Mouse (Mus musculus) hindbrain, embryonic 14.5 days (tissue): ENCODE measurements at regions not wholly inside any gene's neighbourhood (a gene's known extent, or its start where the extent isn't known, plus 50 kb on each side); places are given as distances from the start of the nearest gene placed in this dataset.

Experiments
- ATAC-seq: fragments of 200-750 bp; cut with Nextera tagmentation; 2 replicates; pipeline ENCODE4 v1.8.0; 2017; ENCODE audit warnings: moderate number of reproducible peaks, mild to moderate bottlenecking, moderate TSS enrichment, moderate library complexity; ENCODE audit not compliant: low FRiP score
- DNase-seq: peaks from one replicate; pipeline ENCODE4 v3.0.0-alpha.2; 2015; ENCODE audit warnings: low spot score
- H3K27ac ChIP-seq: fragments of 300-500 bp; sonication (generic); 2 replicates; pipeline ENCODE4 v1.5.1; 2014; ENCODE audit warnings: mild to moderate bottlenecking, moderate library complexity
- H3K27me3 ChIP-seq: fragments of 300-500 bp; sonication (generic); 2 replicates; pipeline ENCODE4 v1.6.1; 2014; ENCODE audit warnings: mild to moderate bottlenecking, low read length, mixed read lengths; ENCODE audit not compliant: control insufficient read depth, insufficient read depth
- H3K36me3 ChIP-seq: fragments of 300-500 bp; sonication (generic); replicated peaks from 2 replicates; pipeline ENCODE4 v1.6.1; 2014; ENCODE audit not compliant: control insufficient read depth, insufficient read depth
- H3K4me1 ChIP-seq: fragments of 300-500 bp; sonication (generic); replicated peaks from 2 replicates; pipeline ENCODE4 v1.6.1; 2014; ENCODE audit warnings: antibody characterized with exemption, low read length, mixed read lengths; ENCODE audit not compliant: control insufficient read depth, insufficient read depth
- H3K4me2 ChIP-seq: fragments of 300-500 bp; sonication (generic); replicated peaks from 2 replicates; pipeline ENCODE4 v1.6.1; 2014; ENCODE audit warnings: mild to moderate bottlenecking, moderate library complexity
- H3K4me3 ChIP-seq: fragments of 300-500 bp; sonication (generic); replicated peaks from 2 replicates; pipeline ENCODE4 v1.5.1; 2014; ENCODE audit warnings: mild to moderate bottlenecking, low read length
- H3K9ac ChIP-seq: fragments of 300-500 bp; sonication (generic); 2 replicates; pipeline ENCODE4 v1.6.1; 2014
- H3K9me3 ChIP-seq: fragments of 300-500 bp; sonication (generic); 2 replicates; pipeline ENCODE4 v1.6.1; 2016; ENCODE audit warnings: low read length; ENCODE audit not compliant: control insufficient read depth
- WGBS: fragments of 180-500 bp; shearing (Covaris S2); extraction: QIAGEN DNeasy Blood & Tissue Kit; methylation state at CpG from one replicate; pipeline ENCODE4 v1.1.7; 2014; 5-methylcytosine and 5-hydroxymethylcytosine counted together

GRCm38 (mm10) chr15:67979451-67979850 lies 1478.7 kb upstream of the Lrrc6 start:
- WGBS, result 70% methylated on average over 3 of the region's 3 CpGs
- no peak for DNase-seq

GRCm38 (mm10) chr15:67977210-67977609 lies 1476.5 kb upstream of the Lrrc6 start:
- H3K4me3 ChIP-seq, result no peak overlapping the region
- no peak overlapping the region for H3K4me2 ChIP-seq
- DNase-seq, result no peak
- H3K27ac ChIP-seq, result no peak overlapping the region
- 0 out of 2 replicates have a peak, but pooled peaks cover 9% of the 10 kb centered on the region for H3K9me3 ChIP-seq
- no peaks in the 10 kb centered on the region for H3K36me3 ChIP-seq
- H3K27me3 ChIP-seq, result no peaks in the 10 kb centered on the region
- ATAC-seq, result no peak
- peaks cover 1% of the 10 kb centered on the region; the same call in 1 of the 2 replicates for H3K4me1 ChIP-seq
- no peak overlapping the region for H3K9ac ChIP-seq
- WGBS, result 78% methylated on average over 2 of the region's 2 CpGs

More at GRCm38 (mm10) chr15:67979451-67979850, 1478.7 kb upstream of the Lrrc6 start:
- no peak for ATAC-seq
- 0 out of 2 replicates have a peak, but pooled peaks cover 9% of the 10 kb centered on the region for H3K9me3 ChIP-seq
- H3K4me2 ChIP-seq, result no peak overlapping the region
- H3K27ac ChIP-seq, result no peak overlapping the region
- no peak overlapping the region for H3K4me3 ChIP-seq
- H3K27me3 ChIP-seq, result no peaks in the 10 kb centered on the region
- H3K36me3 ChIP-seq, result no peaks in the 10 kb centered on the region
- H3K9ac ChIP-seq, result no peak overlapping the region
- H3K4me1 ChIP-seq, result no peaks in the 10 kb centered on the region

- H3K27me3 ChIP-seq, result no peaks in the 10 kb centered on the region
- H3K4me2 ChIP-seq, result no peak overlapping the region
- no peak overlapping the region for H3K4me3 ChIP-seq
- H3K36me3 ChIP-seq, result no peaks in the 10 kb centered on the region
- no peak overlapping the region for H3K9ac ChIP-seq
- DNase-seq (no peak), ATAC-seq (no peak; the same call in 1 of the 2 replicates)
- H3K9me3 ChIP-seq, result 0 out of 2 replicates have a peak, but pooled peaks cover 9% of the 10 kb centered on the region
- H3K27ac ChIP-seq, result no peak overlapping the region
- 45% methylated on average over 3 of the region's 3 CpGs for WGBS
- H3K4me1 ChIP-seq, result peaks cover 4% of the 10 kb centered on the region; the same call in 1 of the 2 replicates
These were observed 1471.3 kb upstream of the Lrrc6 start for GRCm38 (mm10) chr15:67971998-67972397.

DNA sequence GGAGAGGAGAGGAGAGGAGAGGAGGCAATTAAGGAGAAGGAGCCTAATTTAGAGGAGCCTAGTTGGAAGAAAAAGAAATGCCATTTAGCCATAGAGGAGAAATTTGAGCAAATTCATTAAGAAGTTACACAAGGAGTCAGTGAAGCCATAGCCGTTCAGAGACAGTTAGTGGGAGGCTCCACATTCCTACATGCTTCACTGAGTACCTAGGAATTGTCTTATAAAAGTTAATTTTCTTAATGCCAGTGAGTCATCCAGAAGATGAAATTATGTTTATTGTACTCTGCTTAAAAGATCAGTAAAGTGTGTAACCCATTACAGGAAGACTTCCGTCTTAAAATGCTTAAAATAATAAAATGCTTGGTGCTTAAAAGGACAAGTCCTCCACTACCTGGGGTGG lies 1453.5 kb upstream of the Lrrc6 start:
- WGBS, result 72% methylated on average over 2 of the region's 2 CpGs
- H3K4me3 ChIP-seq, result no peak overlapping the region
- ATAC-seq (no peak), DNase-seq (no peak)
- no peak overlapping the region for H3K27ac ChIP-seq
- H3K4me2 ChIP-seq, result no peak overlapping the region
- H3K36me3 ChIP-seq, result no peaks in the 10 kb centered on the region
- no peaks in the 10 kb centered on the region for H3K9me3 ChIP-seq
- no peaks in the 10 kb centered on the region for H3K27me3 ChIP-seq
- no peak overlapping the region for H3K9ac ChIP-seq
- no peaks in the 10 kb centered on the region for H3K4me1 ChIP-seq

DNA sequence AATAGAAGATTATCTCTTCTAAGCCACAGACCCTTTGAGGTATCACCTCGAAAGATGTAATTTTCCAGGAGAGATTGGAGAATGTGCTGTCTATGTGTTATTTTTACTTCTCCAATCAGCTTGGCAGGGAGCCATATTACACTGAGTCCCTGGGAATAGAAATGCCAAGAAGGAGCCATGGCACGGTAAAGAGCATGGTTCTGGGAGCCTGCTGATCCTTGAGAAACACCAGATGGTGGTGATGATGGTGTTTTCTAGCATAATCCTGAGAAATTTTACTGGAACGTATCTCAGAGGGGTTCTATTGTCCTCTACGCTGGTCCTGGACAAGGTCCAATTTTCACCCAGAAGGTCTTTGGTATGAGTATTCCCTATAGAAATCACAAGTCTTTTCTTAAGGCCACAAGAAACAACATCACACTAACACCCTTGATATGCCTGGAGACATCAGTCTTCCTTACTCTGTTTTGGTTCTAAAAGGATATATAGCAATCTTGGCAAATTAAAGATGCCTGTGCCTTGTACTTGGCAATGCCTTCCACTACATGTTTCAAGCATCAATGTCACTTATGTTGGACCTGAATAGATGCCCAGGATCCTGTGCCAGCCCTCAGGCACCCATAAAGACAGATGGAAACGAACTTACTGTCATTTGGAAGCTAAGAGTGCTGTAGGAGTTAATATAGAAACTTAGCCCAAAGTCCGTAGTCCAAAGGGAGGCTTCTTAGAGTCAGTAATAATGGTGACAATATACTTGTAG lies 1449.8 kb upstream of the Lrrc6 start:
- DNase-seq (no peak), ATAC-seq (no peak)
- no peak overlapping the region for H3K4me3 ChIP-seq
- H3K4me2 ChIP-seq, result no peak overlapping the region
- H3K27ac ChIP-seq, result no peak overlapping the region
- H3K27me3 ChIP-seq, result no peaks in the 10 kb centered on the region
- H3K4me1 ChIP-seq, result no peaks in the 10 kb centered on the region
- H3K36me3 ChIP-seq, result no peaks in the 10 kb centered on the region
- no peaks in the 10 kb centered on the region for H3K9me3 ChIP-seq
- 66% methylated on average over 6 of the region's 6 CpGs for WGBS
- H3K9ac ChIP-seq, result no peak overlapping the region

DNA sequence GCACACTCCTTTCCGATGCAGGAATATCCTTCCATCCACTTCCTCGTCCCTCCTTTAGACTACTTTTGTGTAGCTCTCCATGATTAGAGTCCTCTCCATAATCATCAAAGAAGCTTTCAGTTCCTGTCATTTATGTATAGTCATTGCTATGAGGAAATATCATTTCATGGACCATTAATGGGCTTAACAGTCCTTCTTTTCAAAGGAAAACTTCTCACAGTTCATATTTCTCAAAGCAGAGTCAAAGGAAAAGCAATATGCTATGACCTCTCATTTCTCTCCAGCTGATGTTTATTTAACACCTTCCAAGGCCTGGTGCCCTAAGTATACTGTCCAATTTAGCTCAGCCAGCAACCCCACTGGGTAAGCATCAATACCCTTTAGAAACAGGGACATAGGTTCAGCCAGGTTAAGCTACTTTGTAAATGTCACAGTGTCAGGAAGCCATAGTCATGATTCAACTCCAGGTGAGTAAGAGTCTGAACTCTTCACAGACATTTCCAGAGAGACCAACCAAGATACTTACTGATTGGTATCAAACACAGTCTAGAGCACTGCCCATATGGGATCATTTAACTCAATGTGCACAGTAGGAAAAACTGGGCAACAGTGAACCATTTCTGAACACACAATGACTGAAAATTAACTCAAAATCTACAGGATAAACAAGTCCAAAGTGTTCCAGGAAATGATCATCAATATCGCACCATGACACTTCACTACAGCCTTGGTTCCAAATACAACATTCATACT lies 1443.8 kb upstream of the Lrrc6 start:
- 95% methylated on average over 3 of the region's 3 CpGs for WGBS

DNA sequence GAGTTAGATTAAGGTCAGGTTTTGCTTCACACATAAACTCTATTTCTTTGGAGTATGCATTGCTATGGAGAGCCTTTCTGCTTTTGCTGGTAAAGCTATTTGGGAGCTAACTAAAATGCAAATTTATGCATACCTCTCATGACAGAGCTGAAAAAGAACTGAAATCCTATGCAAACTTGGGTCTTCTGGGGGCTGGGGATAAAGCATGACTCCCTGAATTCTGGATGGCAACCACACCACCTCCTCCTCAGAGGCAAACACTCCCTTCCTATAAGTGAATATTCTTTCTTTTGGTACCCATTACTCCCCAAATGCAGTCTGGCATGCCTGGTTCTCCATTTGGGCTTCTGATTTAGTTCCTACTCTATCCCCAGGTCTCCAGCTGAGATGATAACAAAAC lies 1442.3 kb upstream of the Lrrc6 start:
- DNase-seq (no peak), ATAC-seq (no peak)
- Histone ChIP-seq H3K9me3 (no peaks in the 10 kb centered on the region), H3K27me3 (no peaks in the 10 kb centered on the region), H3K36me3 (no peaks in the 10 kb centered on the region), H3K4me2 (no peak overlapping the region), H3K4me1 (no peaks in the 10 kb centered on the region), H3K27ac (no peak overlapping the region), H3K4me3 (no peak overlapping the region), H3K9ac (no peak overlapping the region)

More for the DNA sequence above, 1443.8 kb upstream of the Lrrc6 start:
- Histone ChIP-seq H3K4me2 (no peak overlapping the region), H3K9me3 (no peaks in the 10 kb centered on the region), H3K36me3 (no peaks in the 10 kb centered on the region), H3K27ac (no peak overlapping the region), H3K27me3 (no peaks in the 10 kb centered on the region), H3K9ac (no peak overlapping the region), H3K4me3 (no peak overlapping the region), H3K4me1 (no peaks in the 10 kb centered on the region)
- DNase-seq (no peak), ATAC-seq (no peak)

GRCm38 (mm10) chr15:67940510-67940909 lies 1439.8 kb upstream of the Lrrc6 start:
- no peak overlapping the region for H3K27ac ChIP-seq
- no peaks in the 10 kb centered on the region for H3K4me1 ChIP-seq
- ATAC-seq (no peak), DNase-seq (no peak)
- no peaks in the 10 kb centered on the region for H3K36me3 ChIP-seq
- H3K4me3 ChIP-seq, result no peak overlapping the region
- WGBS, result 83% methylated on average over 1 of the region's 1 CpGs
- H3K4me2 ChIP-seq, result no peak overlapping the region
- H3K27me3 ChIP-seq, result no peaks in the 10 kb centered on the region
- no peak overlapping the region for H3K9ac ChIP-seq
- H3K9me3 ChIP-seq, result no peaks in the 10 kb centered on the region

GRCm38 (mm10) chr15:67924885-67925284 lies 1424.2 kb upstream of the Lrrc6 start:
- 76% methylated on average over 2 of the region's 2 CpGs for WGBS
- H3K4me1 ChIP-seq, result no peaks in the 10 kb centered on the region
- no peak overlapping the region for H3K27ac ChIP-seq
- ATAC-seq, result no peak
- H3K4me2 ChIP-seq, result no peak overlapping the region
- no peak for DNase-seq
- H3K9ac ChIP-seq, result no peak overlapping the region
- H3K36me3 ChIP-seq, result no peaks in the 10 kb centered on the region
- H3K4me3 ChIP-seq, result no peak overlapping the region
- no peaks in the 10 kb centered on the region for H3K9me3 ChIP-seq
- H3K27me3 ChIP-seq, result no peaks in the 10 kb centered on the region
